Mouse (Mus musculus): ENCODE results near the gene Gm47791.

DNA sequence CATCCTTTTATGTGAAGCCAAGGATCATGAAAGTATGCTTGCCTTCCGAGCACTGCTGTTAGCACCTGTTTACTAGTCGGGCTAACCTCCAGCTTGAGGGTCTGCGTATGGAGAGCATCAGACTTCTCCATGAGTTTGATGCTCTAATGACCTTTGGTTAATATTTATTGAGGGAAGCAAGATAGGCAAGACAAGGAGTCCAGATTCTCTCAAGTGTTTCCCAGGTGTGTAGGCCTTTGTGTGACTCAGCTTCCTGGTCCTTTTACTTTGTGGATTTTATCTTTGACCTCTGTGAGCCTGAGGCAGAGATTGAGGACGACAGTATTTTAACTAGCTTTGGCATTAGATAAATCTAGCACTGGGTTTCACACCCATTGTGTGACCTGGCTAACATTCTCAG is 4.4 kb downstream of the Gm47791 start:
- TF ChIP-seq GATA1 (IDR thresholded peaks at IDR 0.05; ENCODE audit: borderline replicate concordance, low read length) (no peak), FLI1 (IDR thresholded peaks at IDR 0.05; ENCODE audit: low read length) (no peak)
